Mouse (Mus musculus) hindbrain, embryonic 13.5 days (tissue): ENCODE measurements around the gene Gm49325. TPM values are rescaled to one million over a fixed set of nuclear protein-coding genes. Genes with fewer than 3 reads are reported as not detected.

Experiments used
- ATAC-seq: fragments of 200-750 bp; cut with Nextera tagmentation; 2 replicates; pipeline ENCODE4 v1.8.0; 2017; ENCODE audit warnings: moderate TSS enrichment; ENCODE audit not compliant: low FRiP score
- H3K27ac ChIP-seq: fragments of 300-500 bp; sonication (generic); 2 replicates; pipeline ENCODE4 v1.5.1; 2015; ENCODE audit warnings: inconsistent platforms, mild to moderate bottlenecking, moderate library complexity
- H3K27me3 ChIP-seq: fragments of 300-500 bp; sonication (generic); 2 replicates; pipeline ENCODE4 v1.6.1; 2015; ENCODE audit warnings: mild to moderate bottlenecking, inconsistent platforms
- H3K36me3 ChIP-seq: fragments of 300-500 bp; sonication (generic); 2 replicates; pipeline ENCODE4 v1.6.1; 2015; ENCODE audit warnings: mild to moderate bottlenecking, inconsistent platforms
- H3K4me1 ChIP-seq: fragments of 300-500 bp; sonication (generic); replicated peaks from 2 replicates; pipeline ENCODE4 v1.6.1; 2015; ENCODE audit warnings: inconsistent platforms
- H3K4me2 ChIP-seq: fragments of 300-500 bp; sonication (generic); 2 replicates; pipeline ENCODE4 v1.6.1; 2015; ENCODE audit warnings: inconsistent platforms, mild to moderate bottlenecking, moderate library complexity
- H3K4me3 ChIP-seq: fragments of 300-500 bp; sonication (generic); 2 replicates; pipeline ENCODE4 v1.5.1; 2015; ENCODE audit warnings: mild to moderate bottlenecking, inconsistent platforms
- H3K9ac ChIP-seq: fragments of 300-500 bp; sonication (generic); 2 replicates; pipeline ENCODE4 v1.6.1; 2015; ENCODE audit warnings: mild to moderate bottlenecking, inconsistent platforms
- H3K9me3 ChIP-seq: fragments of 300-500 bp; sonication (generic); 2 replicates; pipeline ENCODE4 v1.6.1; 2016; ENCODE audit warnings: inconsistent platforms
- WGBS: fragments of 180-500 bp; shearing (Covaris S2); methylation state at CpG from one replicate; pipeline ENCODE4 v1.1.7; 2015; 5-methylcytosine and 5-hydroxymethylcytosine counted together
- polyA plus RNA-seq: library from polyadenylated mRNA; unstranded; fragments of >200 nt; fragmentation: Nextera tagmentation; extraction: Ambion mirVana; gene quantifications from 2 replicates; pipeline ENCODE4 v1.2.1, GENCODE M21; 2015

Gm49325 gene
- polyA plus RNA-seq, 1 experiment from 2014 or later, result 3.4 TPM

DNA sequence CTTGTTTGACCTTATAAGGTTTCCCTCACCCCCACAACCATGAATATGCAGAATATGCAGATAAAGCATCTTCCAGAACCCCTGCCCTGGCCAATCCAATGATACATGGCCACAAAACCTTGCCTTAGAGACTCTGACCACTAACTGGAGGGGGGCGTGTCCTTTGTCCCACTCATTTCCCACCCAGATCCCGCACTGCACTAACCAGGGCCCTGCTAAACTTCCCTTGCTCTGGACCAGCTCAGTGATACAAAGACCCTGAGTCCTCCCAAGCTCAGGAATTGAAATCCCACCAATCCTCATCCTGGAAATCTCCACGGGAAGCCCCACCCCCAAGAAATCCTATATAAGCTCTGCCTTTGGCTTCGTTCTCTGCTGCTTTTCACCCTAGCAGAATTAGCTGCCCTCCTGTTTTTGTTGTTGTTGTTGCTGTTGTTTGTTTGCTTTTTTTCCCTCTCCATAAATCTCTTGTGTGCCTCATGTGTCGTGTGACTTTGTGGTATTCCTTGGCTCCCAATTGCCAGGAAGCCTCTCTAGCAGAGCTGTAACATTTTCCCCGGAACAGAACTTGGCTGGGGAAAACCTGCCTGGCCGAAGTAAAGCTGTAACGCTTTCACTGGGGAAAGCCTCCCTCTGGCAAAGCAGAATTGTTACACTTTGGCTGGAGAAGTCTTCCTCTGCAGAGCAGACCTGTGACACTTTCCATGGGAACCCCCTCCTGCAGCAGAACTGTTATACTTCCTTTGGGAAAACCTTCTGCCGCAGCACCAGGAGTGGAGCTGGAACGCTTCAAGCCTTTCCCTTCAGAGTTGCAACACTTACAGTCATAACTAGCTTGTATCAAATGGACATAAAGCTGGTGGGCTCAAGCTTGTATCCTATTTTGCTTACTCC is 25.7 kb upstream of the Gm49325 start:
- no peak for ATAC-seq
- Histone ChIP-seq H3K27ac (no peak overlapping the region), H3K9me3 (no peaks in the 10 kb centered on the region), H3K9ac (no peak overlapping the region), H3K36me3 (no peaks in the 10 kb centered on the region), H3K27me3 (no peaks in the 10 kb centered on the region), H3K4me3 (no peak overlapping the region), H3K4me2 (peak overlapping the region; percentile 92), H3K4me1 (peaks cover 26% of the 10 kb centered on the region)
- 67% methylated on average over 10 of the region's 10 CpGs for WGBS

DNA sequence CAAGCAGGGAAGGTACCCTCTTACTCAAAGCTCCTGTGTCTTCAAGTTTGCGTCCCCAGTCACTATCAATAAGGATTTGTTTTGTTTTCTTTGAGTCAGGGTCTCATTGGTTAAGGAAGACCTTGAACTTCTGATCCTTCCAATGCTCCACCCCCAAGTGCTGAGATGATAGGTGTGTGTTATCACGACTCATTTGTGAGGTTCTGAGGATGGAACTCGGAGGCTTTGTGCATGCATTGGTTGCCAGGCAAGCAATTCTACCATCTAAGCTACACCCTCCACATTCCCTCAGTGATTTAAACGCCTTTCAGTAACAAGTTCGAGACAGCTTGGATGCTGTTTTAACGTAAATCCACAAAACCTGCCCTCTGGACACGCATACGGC is 25.0 kb upstream of the Gm49325 start:
- WGBS, result 12% methylated on average over 8 of the region's 8 CpGs
- Histone ChIP-seq H3K4me2 (peak overlapping the region; percentile 92), H3K9ac (peak overlapping the region; percentile 79), H3K4me1 (peaks cover 29% of the 10 kb centered on the region), H3K27me3 (no peaks in the 10 kb centered on the region), H3K9me3 (no peaks in the 10 kb centered on the region), H3K36me3 (0 out of 2 replicates have a peak, but pooled peaks cover 3% of the 10 kb centered on the region), H3K4me3 (peak overlapping the region; percentile 90), H3K27ac (peak overlapping the region; percentile 91)
- peak; percentile 34 for ATAC-seq

DNA sequence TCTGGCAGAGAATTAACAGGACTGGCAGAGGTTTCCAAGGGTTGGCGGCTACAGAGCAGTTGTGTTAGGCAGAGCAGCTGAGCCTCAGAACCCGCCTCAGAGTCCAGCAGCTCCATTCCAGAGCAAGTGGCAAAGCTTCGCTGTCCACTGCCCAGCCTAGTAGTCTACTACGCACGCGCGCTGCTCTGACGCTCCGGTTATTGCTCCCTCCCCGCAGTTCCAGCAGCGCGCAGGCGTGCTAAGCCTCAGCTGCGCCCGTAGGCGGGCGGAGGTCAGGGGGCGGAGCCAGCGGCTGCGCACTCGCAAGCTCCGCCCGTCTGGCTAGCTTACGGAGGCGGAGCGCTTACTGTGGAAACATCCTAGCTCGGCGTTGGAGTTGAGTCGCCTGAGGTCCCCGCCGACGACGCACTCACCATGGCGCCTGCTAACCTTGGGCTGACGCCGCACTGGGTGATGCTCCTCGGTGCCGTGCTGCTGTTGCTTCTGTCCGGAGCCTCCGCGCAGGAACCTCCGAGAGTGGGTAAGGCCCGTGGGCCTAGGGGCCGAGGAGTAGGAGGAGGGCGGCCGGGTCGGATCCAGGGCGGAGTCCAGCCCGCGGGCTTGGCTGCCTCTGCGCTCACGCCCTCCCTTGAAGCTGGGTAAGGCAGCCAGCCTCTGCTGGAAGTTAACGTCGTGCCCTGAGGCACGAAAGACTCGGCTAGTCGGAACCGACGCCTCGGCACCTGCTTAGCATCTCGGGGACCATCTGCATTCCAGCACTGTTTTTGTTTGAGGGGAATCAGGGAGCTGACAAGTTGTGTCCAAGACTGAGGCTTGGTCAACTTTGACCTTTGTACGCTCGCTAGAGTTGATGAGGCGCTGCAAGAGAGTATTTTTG is 24.4 kb upstream of the Gm49325 start, which contains the start of gene Pttg1ip:
Gene Pttg1ip, plus strand, starts transcription at position 313 of the 877 bp plus-strand sequence.
- no peaks in the 10 kb centered on the region for H3K27me3 ChIP-seq
- peak; percentile 98 for ATAC-seq
- under 1% methylated on average over 64 of the region's 64 CpGs for WGBS
- peak within 1 kb of the TSS; percentile 91 for H3K9ac ChIP-seq
- peak within 1 kb of the TSS; percentile 90 for H3K4me3 ChIP-seq
- H3K36me3 ChIP-seq, result 0 out of 2 replicates have a peak, but pooled peaks cover 3% of the 10 kb centered on the region
- peaks cover 33% of the 10 kb centered on the region for H3K4me1 ChIP-seq
- no peaks in the 10 kb centered on the region for H3K9me3 ChIP-seq
- peak within 1 kb of the TSS; percentile 92 for H3K4me2 ChIP-seq
- H3K27ac ChIP-seq, result peak within 1 kb of the TSS; percentile 92

DNA sequence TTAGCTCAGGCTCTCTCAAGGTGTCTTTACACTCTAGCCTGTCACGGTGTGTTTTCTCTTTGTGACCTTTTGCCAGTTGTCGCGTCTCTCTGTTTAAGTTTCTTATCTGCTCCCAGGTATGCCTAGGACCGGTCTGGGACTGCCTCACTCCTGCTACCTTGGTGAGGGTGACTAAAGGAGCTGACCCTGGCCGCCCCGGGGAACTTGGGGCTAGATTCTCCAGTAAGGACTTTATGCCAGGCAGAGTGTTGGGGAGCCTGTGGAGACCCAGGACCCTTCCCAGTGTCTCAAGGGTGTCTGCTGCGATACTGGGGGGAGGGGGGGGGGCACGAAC is 23.7 kb upstream of the Gm49325 start:
- ATAC-seq, result peak; percentile 9
- Histone ChIP-seq H3K9ac (peak overlapping the region; percentile 91), H3K4me2 (peak overlapping the region; percentile 92), H3K36me3 (peaks cover 7% of the 10 kb centered on the region; the same call in 1 of the 2 replicates), H3K27me3 (no peaks in the 10 kb centered on the region), H3K27ac (peak overlapping the region; percentile 92), H3K4me1 (peaks cover 37% of the 10 kb centered on the region), H3K4me3 (peak overlapping the region; percentile 90), H3K9me3 (no peaks in the 10 kb centered on the region)
- WGBS, result 11% methylated on average over 8 of the region's 8 CpGs

DNA sequence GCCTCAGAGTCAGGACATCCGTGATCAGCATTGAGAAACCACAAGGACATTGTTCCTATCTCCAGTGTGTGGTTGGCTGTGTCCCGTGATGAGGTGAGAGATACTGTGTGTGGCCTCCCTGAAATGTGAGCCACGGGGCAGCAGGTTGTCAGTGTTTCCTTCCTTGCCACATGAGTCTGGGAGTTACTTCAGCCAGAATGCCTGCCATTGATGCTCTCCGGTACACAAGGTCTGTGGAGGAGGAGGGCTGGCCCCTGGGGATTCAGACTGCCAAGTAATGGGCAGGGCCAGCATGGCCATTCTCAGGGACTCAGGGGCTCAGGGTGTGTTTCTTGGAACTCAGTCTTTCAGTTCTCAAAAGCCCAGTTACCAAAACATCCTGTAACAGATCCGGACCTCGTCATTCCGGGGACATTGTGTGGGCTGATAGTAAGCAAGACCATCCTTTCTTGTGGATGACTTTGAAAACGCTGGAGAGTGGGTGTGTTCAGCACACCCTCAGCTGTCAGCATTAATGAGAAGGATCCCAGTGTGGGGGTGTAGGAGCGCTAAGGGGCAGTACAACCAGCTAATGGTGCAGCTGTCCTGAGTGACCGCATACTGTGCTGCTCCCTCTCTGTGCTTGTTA is 22.1 kb upstream of the Gm49325 start:
- Histone ChIP-seq H3K27ac (no peak overlapping the region), H3K27me3 (no peaks in the 10 kb centered on the region), H3K36me3 (peaks cover 21% of the 10 kb centered on the region), H3K4me1 (peaks cover 42% of the 10 kb centered on the region), H3K9ac (peak overlapping the region; percentile 91; the same call in 1 of the 2 replicates), H3K4me2 (no peak overlapping the region), H3K9me3 (no peaks in the 10 kb centered on the region), H3K4me3 (no peak overlapping the region)
- no peak for ATAC-seq
- WGBS, result 67% methylated on average over 10 of the region's 10 CpGs

DNA sequence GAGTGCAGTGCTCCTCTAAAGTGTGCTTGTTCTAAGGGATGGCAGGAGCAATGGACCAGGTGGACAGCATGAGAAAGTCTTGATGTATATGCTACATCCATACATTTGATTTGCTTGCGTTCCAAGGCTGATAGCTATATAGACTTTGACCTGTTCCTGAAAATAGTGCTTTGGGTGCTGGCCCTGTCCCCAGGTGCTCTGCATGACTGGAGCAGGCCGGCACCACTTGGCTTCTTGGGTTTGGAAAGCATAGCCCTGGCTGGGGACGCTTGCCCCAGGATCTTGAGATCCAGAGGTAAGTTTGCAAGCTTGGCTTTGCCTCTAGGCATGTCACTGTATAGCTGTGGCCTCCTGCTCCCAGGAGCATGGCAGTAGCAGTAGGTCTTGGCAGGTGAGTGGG is 19.4 kb upstream of the Gm49325 start:
- H3K4me2 ChIP-seq, result no peak overlapping the region
- peaks cover 51% of the 10 kb centered on the region for H3K4me1 ChIP-seq
- no peaks in the 10 kb centered on the region for H3K27me3 ChIP-seq
- H3K36me3 ChIP-seq, result peaks cover 42% of the 10 kb centered on the region
- no peak for ATAC-seq
- H3K27ac ChIP-seq, result no peak overlapping the region
- H3K9ac ChIP-seq, result no peak overlapping the region
- WGBS, result 95% methylated on average over 3 of the region's 3 CpGs
- H3K4me3 ChIP-seq, result no peak overlapping the region
- no peaks in the 10 kb centered on the region for H3K9me3 ChIP-seq

DNA sequence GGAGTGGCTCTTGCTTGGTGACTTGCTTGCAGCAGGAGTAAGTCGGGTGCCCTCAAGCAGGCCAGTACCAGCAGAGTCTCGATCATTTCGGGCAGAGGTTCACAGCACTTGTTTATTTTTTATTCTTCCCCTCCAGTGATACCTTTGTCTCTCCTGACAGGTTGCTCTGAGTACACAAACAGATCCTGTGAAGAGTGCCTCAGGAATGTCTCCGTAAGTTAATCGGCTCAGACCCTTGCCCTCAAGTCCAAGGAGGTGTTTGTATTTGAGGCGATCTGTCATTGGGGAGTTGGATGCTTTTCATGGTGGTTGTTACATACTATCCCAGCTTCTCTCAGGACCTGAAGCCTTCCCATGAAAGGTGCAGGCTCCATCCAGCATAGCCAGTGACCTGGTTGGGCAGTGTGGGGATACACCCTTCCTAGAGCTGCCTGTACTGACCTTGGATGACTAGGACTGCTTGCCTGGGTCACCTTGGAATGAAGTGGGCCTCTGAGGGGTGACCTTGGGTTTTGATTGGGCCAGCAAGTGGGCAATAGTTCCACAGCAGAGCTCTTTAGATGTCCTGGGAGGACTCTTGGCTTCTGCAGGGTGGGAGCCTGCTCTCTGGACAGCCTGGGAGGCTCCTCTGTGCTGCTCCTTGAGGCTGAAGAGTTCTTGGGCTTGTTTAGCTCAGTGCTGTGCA is 18.8 kb upstream of the Gm49325 start:
- H3K4me2 ChIP-seq, result no peak overlapping the region
- peaks cover 49% of the 10 kb centered on the region for H3K4me1 ChIP-seq
- H3K36me3 ChIP-seq, result peaks cover 45% of the 10 kb centered on the region
- ATAC-seq, result no peak
- H3K9ac ChIP-seq, result no peak overlapping the region
- no peak overlapping the region for H3K4me3 ChIP-seq
- H3K27me3 ChIP-seq, result no peaks in the 10 kb centered on the region
- H3K27ac ChIP-seq, result no peak overlapping the region
- no peaks in the 10 kb centered on the region for H3K9me3 ChIP-seq
- WGBS, result 94% methylated on average over 6 of the region's 6 CpGs

DNA sequence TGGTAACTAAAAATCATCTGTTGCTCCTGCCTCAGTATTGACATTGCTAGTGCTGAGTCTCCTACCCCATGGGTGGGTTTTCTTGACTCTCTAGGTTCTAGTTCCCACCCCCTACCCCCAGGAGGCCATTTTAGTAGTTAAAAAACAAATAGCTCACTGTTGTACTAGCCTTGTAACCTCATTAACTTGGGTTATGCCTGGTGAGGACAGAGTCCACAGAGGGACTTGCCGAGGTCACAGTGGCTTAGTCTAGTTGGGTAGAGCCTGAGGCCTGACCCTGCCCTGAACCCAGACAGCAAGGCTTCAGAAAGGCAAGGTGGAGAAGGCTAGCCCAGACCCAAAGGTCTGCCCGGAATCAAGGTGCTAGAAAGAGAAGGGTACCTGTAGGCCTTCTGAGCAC is 18.0 kb upstream of the Gm49325 start:
- Histone ChIP-seq H3K4me2 (no peak overlapping the region), H3K27ac (no peak overlapping the region), H3K27me3 (no peaks in the 10 kb centered on the region), H3K9ac (no peak overlapping the region), H3K36me3 (peaks cover 52% of the 10 kb centered on the region), H3K9me3 (no peaks in the 10 kb centered on the region), H3K4me3 (no peak overlapping the region), H3K4me1 (peaks cover 41% of the 10 kb centered on the region)
- ATAC-seq, result no peak
- 92% methylated on average over 2 of the region's 2 CpGs for WGBS

DNA sequence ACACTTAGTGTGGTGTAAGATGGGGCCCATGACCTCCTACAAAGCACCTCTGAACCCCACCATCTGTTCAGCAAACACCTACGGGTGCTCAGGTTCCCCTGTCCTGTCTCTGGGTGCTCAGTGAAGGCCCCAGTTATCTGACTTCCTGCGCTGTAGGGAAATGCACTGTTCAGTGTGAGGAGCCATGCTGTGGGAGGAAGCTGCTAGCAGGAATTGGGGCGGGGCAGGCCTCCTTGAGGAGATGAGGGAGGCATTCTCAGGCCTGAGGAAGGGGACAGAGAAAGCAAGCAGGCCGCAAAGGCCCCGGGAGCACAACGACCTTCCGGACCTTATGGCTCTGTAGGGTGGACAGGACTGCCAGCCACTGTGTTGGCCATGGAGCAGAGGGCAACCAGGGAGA is 16.9 kb upstream of the Gm49325 start:
- no peak overlapping the region for H3K9ac ChIP-seq
- H3K4me1 ChIP-seq, result peaks cover 30% of the 10 kb centered on the region
- H3K27ac ChIP-seq, result peak overlapping the region; percentile 46
- WGBS, result 79% methylated on average over 7 of the region's 7 CpGs
- no peaks in the 10 kb centered on the region for H3K9me3 ChIP-seq
- ATAC-seq, result no peak
- peaks cover 63% of the 10 kb centered on the region for H3K36me3 ChIP-seq
- no peaks in the 10 kb centered on the region for H3K27me3 ChIP-seq
- H3K4me2 ChIP-seq, result no peak overlapping the region
- no peak overlapping the region for H3K4me3 ChIP-seq

DNA sequence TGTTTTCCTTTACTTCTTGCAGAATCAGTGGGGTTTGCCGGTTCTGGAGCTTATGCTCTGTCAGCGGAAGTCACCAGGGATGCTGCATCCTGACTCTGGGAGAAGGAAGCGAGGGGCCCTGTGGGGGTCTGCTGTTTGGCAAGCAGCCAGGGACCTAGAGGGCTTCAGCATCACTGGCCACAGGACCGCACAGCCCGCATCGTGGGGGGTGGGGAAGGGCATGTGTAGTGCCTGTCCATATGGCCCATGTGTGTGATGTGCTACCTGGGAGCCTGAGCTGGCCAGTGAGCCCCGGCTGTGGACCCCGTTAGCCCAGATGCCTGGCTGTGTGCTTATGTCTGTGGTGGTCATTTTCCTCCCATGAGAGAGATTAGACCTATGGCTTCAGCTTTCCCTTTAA is 16.2 kb upstream of the Gm49325 start:
- H3K4me2 ChIP-seq, result 0 out of 2 replicates have a peak overlapping the region, but pooled peaks have one; percentile 8
- ATAC-seq, result 0 out of 2 replicates have a peak, but pooled peaks have one; percentile 44
- H3K9me3 ChIP-seq, result no peaks in the 10 kb centered on the region
- no peak overlapping the region for H3K27ac ChIP-seq
- no peak overlapping the region for H3K9ac ChIP-seq
- H3K36me3 ChIP-seq, result peaks cover 69% of the 10 kb centered on the region
- WGBS, result 76% methylated on average over 8 of the region's 8 CpGs
- no peak overlapping the region for H3K4me3 ChIP-seq
- peaks cover 30% of the 10 kb centered on the region for H3K4me1 ChIP-seq
- H3K27me3 ChIP-seq, result no peaks in the 10 kb centered on the region

DNA sequence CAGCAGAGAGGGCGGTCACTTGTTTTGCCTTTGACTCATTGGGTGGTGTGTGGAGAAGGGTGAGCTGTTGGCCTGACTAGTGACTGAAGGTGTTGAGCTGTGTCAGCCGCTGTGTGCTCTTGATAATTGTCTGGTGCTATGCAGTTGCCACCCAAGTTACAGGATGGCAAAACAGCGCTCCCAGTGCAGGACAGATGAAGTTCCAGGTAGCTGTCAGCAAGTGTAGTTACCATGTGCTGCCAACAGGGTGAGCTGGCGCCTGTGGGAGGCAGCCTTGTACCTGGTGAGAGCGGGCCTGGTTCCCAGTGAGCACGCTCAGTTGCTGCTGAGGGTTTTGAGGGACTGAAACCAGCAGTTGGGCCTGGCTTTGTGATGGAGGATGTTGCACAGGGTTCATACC is 15.2 kb upstream of the Gm49325 start:
- Histone ChIP-seq H3K4me3 (no peak overlapping the region), H3K36me3 (peaks cover 77% of the 10 kb centered on the region), H3K27ac (no peak overlapping the region), H3K9ac (no peak overlapping the region), H3K9me3 (no peaks in the 10 kb centered on the region), H3K4me1 (peaks cover 27% of the 10 kb centered on the region), H3K27me3 (no peaks in the 10 kb centered on the region), H3K4me2 (no peak overlapping the region)
- WGBS, result 40% methylated on average over 6 of the region's 6 CpGs
- no peak for ATAC-seq
